Mouse (Mus musculus): ENCODE data around the gene Gm3233. TPM values are rescaled to one million over a fixed set of nuclear protein-coding genes. Genes with fewer than 3 reads are reported as not detected.
"Not testable (repeated sequence)": the region's sequence is repeated elsewhere in the genome, so short reads cannot be mapped to it uniquely, and the experiment has no call there.

Gene Gm3233
- polyA plus RNA-seq, 1 experiment from 2014 or later: not detected

DNA sequence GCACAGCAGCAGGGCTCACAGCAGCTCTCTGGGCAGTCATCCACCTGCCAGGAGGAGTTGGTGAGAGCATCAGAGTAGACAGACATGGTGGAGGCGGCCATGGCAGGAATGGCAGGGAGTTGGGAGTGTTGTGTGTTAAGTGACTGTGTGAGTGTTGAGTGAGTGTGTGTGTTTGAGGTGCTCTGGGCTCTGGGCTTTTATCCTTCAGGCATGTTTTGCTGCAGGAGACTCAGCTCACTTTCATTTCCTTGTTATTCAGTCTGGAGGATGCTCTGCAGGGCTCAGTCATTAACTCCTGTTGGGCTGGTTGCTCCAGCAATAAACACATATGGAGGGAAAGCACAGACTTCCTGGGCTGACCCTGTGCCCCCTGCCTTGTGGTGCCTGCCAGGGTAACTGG, 23.0 kb upstream of the Gm3233 start, which contains the start of gene Gm3250:
Gene Gm3250 (minus strand): TSS at position 101 of the 400 bp plus-strand sequence.
- H3K9ac ChIP-seq (replicated peaks; ENCODE audit: low read depth, low read length); H3K4me3 ChIP-seq (replicated peaks; ENCODE audit: low read length); H3K27ac ChIP-seq (ENCODE audit: low read length); ATAC-seq; H3K4me1 ChIP-seq (replicated peaks; ENCODE audit: control insufficient read depth, insufficient read depth, low read length); H3K27me3 ChIP-seq (replicated peaks; ENCODE audit: control insufficient read depth, insufficient read depth, low read length); H3K36me3 ChIP-seq (ENCODE audit: control insufficient read depth, insufficient read depth); H3K9me3 ChIP-seq (ENCODE audit: control insufficient read depth, low read length); H3K4me2 ChIP-seq (ENCODE audit: low read length): not testable (repeated sequence)
- WGBS: 60% methylated on average over 1 of the region's 1 CpGs

DNA sequence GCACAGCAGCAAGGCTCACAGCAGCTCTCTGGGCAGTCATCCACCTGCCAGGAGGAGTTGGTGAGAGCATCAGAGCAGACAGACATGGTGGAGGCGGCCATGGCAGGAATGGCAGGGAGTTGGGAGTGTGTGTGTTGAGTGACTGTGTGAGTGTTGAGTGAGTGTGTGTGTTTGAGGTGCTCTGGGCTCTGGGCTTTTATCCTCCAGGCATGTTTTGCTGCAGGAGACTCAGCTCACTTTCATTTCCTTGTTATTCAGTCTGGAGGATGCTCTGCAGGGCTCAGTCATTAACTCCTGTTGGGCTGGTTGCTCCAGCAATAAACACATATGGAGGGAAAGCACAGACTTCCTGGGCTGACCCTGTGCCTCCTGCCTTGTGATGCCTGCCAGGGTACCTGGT, 17.4 kb upstream of the Gm3233 start, which contains the start of gene Gm7138:
Gene Gm7138 (minus strand): TSS at position 101 of the 400 bp plus-strand sequence.
- H3K4me3 ChIP-seq (replicated peaks; ENCODE audit: low read length); H3K9me3 ChIP-seq (ENCODE audit: control insufficient read depth, low read length); H3K9ac ChIP-seq (replicated peaks; ENCODE audit: low read depth, low read length); H3K36me3 ChIP-seq (ENCODE audit: control insufficient read depth, insufficient read depth); ATAC-seq; H3K4me1 ChIP-seq (replicated peaks; ENCODE audit: control insufficient read depth, insufficient read depth, low read length); H3K27me3 ChIP-seq (replicated peaks; ENCODE audit: control insufficient read depth, insufficient read depth, low read length); H3K4me2 ChIP-seq (ENCODE audit: low read length); H3K27ac ChIP-seq (ENCODE audit: low read length): not testable (repeated sequence)
- 50% methylated on average over 1 of the region's 1 CpGs for WGBS

DNA sequence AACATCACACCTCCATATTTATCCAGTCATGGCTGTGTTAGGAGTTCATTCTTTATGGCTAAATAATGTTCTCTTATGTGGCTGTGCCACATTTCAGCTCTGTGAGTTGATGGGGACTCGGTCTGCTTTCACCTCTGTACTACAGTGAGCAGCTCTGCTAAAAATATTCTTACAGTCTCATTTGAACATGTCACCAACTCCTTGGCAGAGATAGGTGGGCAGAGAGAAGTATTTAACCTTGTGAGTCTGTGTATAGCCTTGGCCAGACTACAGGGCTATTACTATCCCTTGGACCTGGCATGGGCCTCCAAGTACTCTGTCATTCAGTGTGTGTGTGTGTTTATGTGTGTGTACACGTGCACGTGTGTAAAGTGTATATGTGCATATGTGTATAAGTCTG, 12.7 kb upstream of the Gm3233 start:
- not testable (repeated sequence) for H3K27ac ChIP-seq (ENCODE audit: low read length); H3K9me3 ChIP-seq (ENCODE audit: control insufficient read depth, low read length); ATAC-seq; H3K9ac ChIP-seq (replicated peaks; ENCODE audit: low read depth, low read length); H3K4me1 ChIP-seq (replicated peaks; ENCODE audit: control insufficient read depth, insufficient read depth, low read length); H3K4me3 ChIP-seq (replicated peaks; ENCODE audit: low read length); H3K27me3 ChIP-seq (replicated peaks; ENCODE audit: control insufficient read depth, insufficient read depth, low read length); H3K4me2 ChIP-seq (ENCODE audit: low read length); H3K36me3 ChIP-seq (ENCODE audit: control insufficient read depth, insufficient read depth)
- WGBS: 100% methylated on average over 1 of the region's 3 CpGs

DNA sequence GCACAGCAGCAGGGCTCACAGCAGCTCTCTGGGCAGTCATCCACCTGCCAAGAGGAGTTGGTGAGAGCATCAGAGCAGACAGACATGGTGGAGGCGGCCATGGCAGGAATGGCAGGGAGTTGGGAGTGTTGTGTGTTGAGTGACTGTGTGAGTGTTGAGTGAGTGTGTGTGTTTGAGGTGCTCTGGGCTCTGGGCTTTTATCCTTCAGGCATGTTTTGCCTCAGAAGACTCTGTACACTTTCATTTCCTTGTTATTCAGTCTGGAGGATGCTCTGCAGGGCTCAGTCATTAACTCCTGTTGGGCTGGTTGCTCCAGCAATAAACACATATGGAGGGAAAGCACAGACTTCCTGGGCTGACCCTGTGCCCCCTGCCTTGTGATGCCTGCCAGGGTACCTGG, 11.7 kb upstream of the Gm3233 start, which contains the start of gene Gm3238:
Gene Gm3238 (minus strand): TSS at position 101 of the 400 bp plus-strand sequence.
- not testable (repeated sequence) for H3K9ac ChIP-seq (replicated peaks; ENCODE audit: low read depth, low read length); H3K9me3 ChIP-seq (ENCODE audit: control insufficient read depth, low read length); ATAC-seq; H3K4me3 ChIP-seq (replicated peaks; ENCODE audit: low read length); H3K36me3 ChIP-seq (ENCODE audit: control insufficient read depth, insufficient read depth); H3K4me2 ChIP-seq (ENCODE audit: low read length); H3K27ac ChIP-seq (ENCODE audit: low read length); H3K4me1 ChIP-seq (replicated peaks; ENCODE audit: control insufficient read depth, insufficient read depth, low read length); H3K27me3 ChIP-seq (replicated peaks; ENCODE audit: control insufficient read depth, insufficient read depth, low read length)
- 92% methylated on average over 1 of the region's 1 CpGs for WGBS

DNA sequence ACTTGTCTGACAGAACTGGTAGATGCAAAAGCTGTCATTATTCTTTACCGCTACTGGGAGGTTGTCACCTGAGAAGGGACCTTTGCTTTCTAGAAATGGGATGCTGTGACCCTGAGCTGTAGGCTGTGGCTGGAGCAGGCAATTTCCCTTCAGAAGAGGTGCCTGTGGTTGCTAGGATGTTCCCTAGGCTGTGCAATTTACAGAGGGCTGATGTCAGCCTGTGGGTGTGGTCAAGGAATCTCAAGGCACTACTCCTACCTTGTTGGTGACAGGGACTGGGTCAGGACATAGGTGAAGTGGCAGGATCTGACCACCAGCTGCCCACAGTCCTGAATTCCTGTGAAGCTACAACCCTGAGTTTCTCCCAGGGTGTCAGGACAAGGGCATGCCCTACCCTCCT, 10.2 kb upstream of the Gm3233 start:
- no peak overlapping the region for H3K9ac ChIP-seq (replicated peaks; ENCODE audit: low read depth, low read length)
- no peaks in the 10 kb centered on the region for H3K27me3 ChIP-seq (replicated peaks; ENCODE audit: control insufficient read depth, insufficient read depth, low read length)
- ATAC-seq: no peak
- H3K4me1 ChIP-seq (replicated peaks; ENCODE audit: control insufficient read depth, insufficient read depth, low read length): no peaks in the 10 kb centered on the region
- no peaks in the 10 kb centered on the region for H3K36me3 ChIP-seq (ENCODE audit: control insufficient read depth, insufficient read depth)
- no peaks in the 10 kb centered on the region for H3K9me3 ChIP-seq (ENCODE audit: control insufficient read depth, low read length)
- H3K27ac ChIP-seq (ENCODE audit: low read length): no peak overlapping the region
- 88% methylated on average over 1 of the region's 1 CpGs for WGBS
- no peak overlapping the region for H3K4me3 ChIP-seq (replicated peaks; ENCODE audit: low read length)
- no peak overlapping the region for H3K4me2 ChIP-seq (ENCODE audit: low read length)

DNA sequence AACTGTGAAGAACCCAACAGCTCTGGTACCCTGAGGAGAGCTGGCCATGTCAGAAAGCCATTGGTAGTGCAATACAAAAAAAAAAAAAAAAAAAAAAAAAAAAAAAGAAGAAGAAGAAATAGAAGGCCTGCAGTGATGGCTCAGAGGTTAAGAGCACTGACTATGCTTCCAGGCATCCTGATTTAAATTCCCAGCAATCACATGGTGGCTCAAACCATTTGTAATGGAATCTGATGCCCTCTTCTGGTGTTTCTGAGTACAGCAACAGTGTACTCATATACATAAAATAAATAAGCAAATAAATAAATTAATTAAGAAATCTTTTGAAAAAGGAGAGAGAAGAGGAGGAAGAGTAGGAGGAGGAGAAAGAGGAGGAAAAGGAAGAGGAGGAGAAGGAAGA, 6.0 kb downstream of the Gm3233 start:
- no peaks in the 10 kb centered on the region for H3K27me3 ChIP-seq (replicated peaks; ENCODE audit: control insufficient read depth, insufficient read depth, low read length)
- H3K36me3 ChIP-seq (ENCODE audit: control insufficient read depth, insufficient read depth): no peaks in the 10 kb centered on the region
- H3K27ac ChIP-seq (ENCODE audit: low read length): no peak overlapping the region
- no peak overlapping the region for H3K4me3 ChIP-seq (replicated peaks; ENCODE audit: low read length)
- H3K9ac ChIP-seq (replicated peaks; ENCODE audit: low read depth, low read length): no peak overlapping the region
- H3K9me3 ChIP-seq (ENCODE audit: control insufficient read depth, low read length): no peaks in the 10 kb centered on the region
- no peak overlapping the region for H3K4me2 ChIP-seq (ENCODE audit: low read length)
- no peaks in the 10 kb centered on the region for H3K4me1 ChIP-seq (replicated peaks; ENCODE audit: control insufficient read depth, insufficient read depth, low read length)
- no peak for ATAC-seq

DNA sequence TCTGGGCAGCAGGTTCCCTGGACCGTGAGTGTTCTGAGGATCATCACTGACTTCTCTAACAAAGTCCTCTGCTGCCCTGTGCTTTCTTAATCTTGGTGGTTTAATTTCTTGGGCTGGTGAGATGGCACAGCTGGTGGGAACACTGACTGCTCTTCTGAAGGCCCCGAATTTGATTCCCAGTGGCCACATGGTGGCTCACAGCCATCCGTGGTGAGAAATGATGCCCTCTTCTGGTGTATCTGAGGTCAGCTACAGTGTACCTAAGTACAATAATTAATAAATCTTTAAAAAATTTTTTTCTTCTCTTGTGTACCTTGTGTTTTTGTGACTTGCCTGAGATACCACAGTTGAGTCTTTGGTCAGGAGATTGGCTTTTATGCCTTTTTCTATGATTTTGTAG, 7.2 kb downstream of the Gm3233 start:
- H3K9ac ChIP-seq (replicated peaks; ENCODE audit: low read depth, low read length); H3K27ac ChIP-seq (ENCODE audit: low read length); H3K4me3 ChIP-seq (replicated peaks; ENCODE audit: low read length); H3K4me2 ChIP-seq (ENCODE audit: low read length); H3K27me3 ChIP-seq (replicated peaks; ENCODE audit: control insufficient read depth, insufficient read depth, low read length); H3K9me3 ChIP-seq (ENCODE audit: control insufficient read depth, low read length); ATAC-seq; H3K36me3 ChIP-seq (ENCODE audit: control insufficient read depth, insufficient read depth); H3K4me1 ChIP-seq (replicated peaks; ENCODE audit: control insufficient read depth, insufficient read depth, low read length): not testable (repeated sequence)
- 64% methylated on average over 3 of the region's 3 CpGs for WGBS

DNA sequence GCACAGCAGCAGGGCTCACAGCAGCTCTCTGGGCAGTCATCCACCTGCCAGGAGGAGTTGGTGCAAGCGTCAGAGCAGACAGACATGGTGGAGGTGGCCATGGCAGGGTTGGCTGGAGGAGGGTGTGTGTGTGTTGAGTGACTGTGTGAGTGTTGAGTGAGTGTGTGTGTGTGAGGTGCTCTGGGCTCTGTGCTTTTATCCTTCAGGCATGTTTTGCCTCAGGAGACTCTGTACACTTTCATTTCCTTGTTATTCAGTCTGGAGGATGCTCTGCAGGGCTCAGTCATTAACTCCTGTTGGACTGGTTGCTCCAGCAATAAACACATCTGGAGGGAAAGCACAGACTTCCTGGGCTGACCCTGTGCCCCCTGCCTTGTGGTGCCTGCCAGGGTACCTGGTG, 8.2 kb downstream of the Gm3233 start, which contains the start of gene Gm9736:
Gene Gm9736 (minus strand): TSS at position 101 of the 400 bp plus-strand sequence.
- not testable (repeated sequence) for H3K27ac ChIP-seq (ENCODE audit: low read length); H3K36me3 ChIP-seq (ENCODE audit: control insufficient read depth, insufficient read depth); ATAC-seq; H3K4me2 ChIP-seq (ENCODE audit: low read length); H3K9ac ChIP-seq (replicated peaks; ENCODE audit: low read depth, low read length); H3K27me3 ChIP-seq (replicated peaks; ENCODE audit: control insufficient read depth, insufficient read depth, low read length); H3K9me3 ChIP-seq (ENCODE audit: control insufficient read depth, low read length); H3K4me3 ChIP-seq (replicated peaks; ENCODE audit: low read length); H3K4me1 ChIP-seq (replicated peaks; ENCODE audit: control insufficient read depth, insufficient read depth, low read length)
- 71% methylated on average over 1 of the region's 1 CpGs for WGBS

DNA sequence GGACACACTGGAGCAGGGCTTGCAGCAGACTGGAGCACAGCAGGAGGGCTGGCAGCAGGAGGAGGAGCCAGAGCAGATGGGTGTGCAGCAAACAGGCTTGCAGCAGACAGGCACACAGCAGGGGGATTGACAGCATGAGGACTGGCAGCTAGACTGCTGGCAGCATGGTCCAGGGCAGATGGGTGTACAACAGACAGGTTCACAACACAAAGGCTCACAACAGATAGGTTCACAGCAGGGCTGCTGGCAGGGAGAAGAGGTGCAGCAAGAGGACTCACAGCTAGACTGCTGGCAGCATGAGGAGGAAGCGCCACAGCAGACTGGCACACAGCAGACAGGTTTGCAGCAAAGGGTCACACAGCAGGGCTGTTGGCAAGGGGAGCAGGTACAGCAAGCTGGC, 8.8 kb downstream of the Gm3233 start:
- ATAC-seq: not testable (repeated sequence)

More for the DNA sequence above, 8.8 kb downstream of the Gm3233 start:
- not testable (repeated sequence) for H3K4me2 ChIP-seq (ENCODE audit: low read length); H3K36me3 ChIP-seq (ENCODE audit: control insufficient read depth, insufficient read depth); H3K27me3 ChIP-seq (replicated peaks; ENCODE audit: control insufficient read depth, insufficient read depth, low read length); H3K9me3 ChIP-seq (ENCODE audit: control insufficient read depth, low read length); H3K9ac ChIP-seq (replicated peaks; ENCODE audit: low read depth, low read length); H3K4me3 ChIP-seq (replicated peaks; ENCODE audit: low read length); H3K27ac ChIP-seq (ENCODE audit: low read length); H3K4me1 ChIP-seq (replicated peaks; ENCODE audit: control insufficient read depth, insufficient read depth, low read length)
- 56% methylated on average over 1 of the region's 1 CpGs for WGBS

All from forebrain, embryonic 16.5 days (tissue).